Mouse (Mus musculus) midbrain, embryonic 11.5 days (tissue): ENCODE measurements at regions not wholly inside any gene's neighbourhood (a gene's known extent, or its start where the extent isn't known, plus 50 kb on each side); places are given as distances from the start of the nearest gene placed in this dataset.

Source experiments
- ATAC-seq: fragments of 200-750 bp; cut with Nextera tagmentation; 2 replicates; pipeline ENCODE4 v1.8.0; 2017; ENCODE audit warnings: moderate TSS enrichment, moderate library complexity; ENCODE audit not compliant: low FRiP score
- DNase-seq: peaks from one replicate; pipeline ENCODE4 v3.0.0; 2015; ENCODE audit warnings: low spot score; ENCODE audit errors: missing footprints
- H3K27ac ChIP-seq: fragments of 300-500 bp; sonication (generic); 2 replicates; pipeline ENCODE4 v1.5.1; 2014; ENCODE audit warnings: low read depth, low read length
- H3K27me3 ChIP-seq: fragments of 300-500 bp; sonication (generic); 2 replicates; pipeline ENCODE4 v1.6.1; 2014; ENCODE audit warnings: mild to moderate bottlenecking, low read length, moderate library complexity, mixed read lengths; ENCODE audit not compliant: control insufficient read depth, insufficient read depth
- H3K36me3 ChIP-seq: fragments of 300-500 bp; sonication (generic); 2 replicates; pipeline ENCODE4 v1.6.1; 2014; ENCODE audit warnings: mild to moderate bottlenecking, low read length, moderate library complexity, mixed read lengths; ENCODE audit not compliant: control insufficient read depth, insufficient read depth
- H3K4me1 ChIP-seq: fragments of 300-500 bp; sonication (generic); 2 replicates; pipeline ENCODE4 v1.6.1; 2014; ENCODE audit warnings: low read length; ENCODE audit not compliant: control insufficient read depth, insufficient read depth
- H3K4me2 ChIP-seq: fragments of 300-500 bp; sonication (generic); 2 replicates; pipeline ENCODE4 v1.6.1; 2014; ENCODE audit warnings: mild to moderate bottlenecking, moderate library complexity
- H3K4me3 ChIP-seq: fragments of 300-500 bp; sonication (generic); 2 replicates; pipeline ENCODE4 v1.5.1; 2014; ENCODE audit warnings: low read depth, low read length
- H3K9ac ChIP-seq: fragments of 300-500 bp; sonication (generic); 2 replicates; pipeline ENCODE4 v1.6.1; 2014; ENCODE audit warnings: low read length
- H3K9me3 ChIP-seq: fragments of 300-500 bp; sonication (generic); 2 replicates; pipeline ENCODE4 v1.6.1; 2016; ENCODE audit warnings: low read length; ENCODE audit not compliant: control insufficient read depth
- WGBS: fragments of 180-500 bp; shearing (Covaris S2); extraction: QIAGEN DNeasy Blood & Tissue Kit; methylation state at CpG from one replicate; pipeline ENCODE4 v1.1.7; 2014; 5-methylcytosine and 5-hydroxymethylcytosine counted together

DNA sequence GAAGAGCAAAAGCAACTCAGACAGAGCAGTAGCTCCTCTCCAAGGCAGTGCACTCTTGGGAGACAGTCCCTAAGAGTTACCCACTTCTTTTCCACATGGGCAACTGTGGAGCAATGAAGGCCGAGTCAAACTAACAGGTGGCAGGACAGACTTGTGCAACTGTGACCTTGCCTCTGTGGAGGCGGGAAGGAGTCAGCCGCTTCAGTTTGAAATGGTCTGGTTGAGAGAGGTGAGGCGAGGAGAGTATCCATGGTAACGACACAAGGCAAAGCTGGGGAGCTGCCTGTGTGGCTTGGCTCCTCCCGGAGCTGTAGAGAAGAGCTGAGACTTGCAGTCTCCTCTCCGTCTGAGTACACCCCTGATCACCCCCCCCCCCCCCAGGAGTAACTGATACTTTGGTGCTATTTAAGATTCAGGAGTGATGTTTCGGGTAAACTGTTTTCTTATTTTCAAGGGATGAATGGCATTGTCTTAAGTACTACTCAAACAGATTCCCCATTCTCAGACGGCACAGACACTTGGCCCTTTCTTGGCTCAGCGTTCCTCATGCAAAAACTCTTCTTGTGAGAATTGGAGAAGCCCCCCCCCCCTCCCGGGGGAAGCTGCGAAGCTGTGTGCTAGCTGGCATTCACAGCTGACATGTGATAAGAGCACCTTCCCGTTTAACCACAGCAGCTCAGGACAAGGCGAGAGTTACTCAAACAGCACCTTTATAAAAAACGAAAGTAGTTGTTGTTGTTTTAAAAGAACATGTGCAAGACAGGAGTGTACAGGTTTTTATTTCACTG is 54.9 kb upstream of the Chst1 start:
- no peak overlapping the region for H3K4me3 ChIP-seq
- 13% methylated on average over 15 of the region's 15 CpGs for WGBS
- H3K4me2 ChIP-seq, result peak overlapping the region; percentile 10; the same call in 1 of the 2 replicates
- H3K27me3 ChIP-seq, result no peaks in the 10 kb centered on the region
- H3K4me1 ChIP-seq, result peaks cover 8% of the 10 kb centered on the region
- DNase-seq, result peak; percentile 86
- H3K27ac ChIP-seq, result no peak overlapping the region
- no peaks in the 10 kb centered on the region for H3K9me3 ChIP-seq
- no peaks in the 10 kb centered on the region for H3K36me3 ChIP-seq
- H3K9ac ChIP-seq, result no peak overlapping the region
- ATAC-seq, result peak; percentile 73; the same call in 1 of the 2 replicates

DNA sequence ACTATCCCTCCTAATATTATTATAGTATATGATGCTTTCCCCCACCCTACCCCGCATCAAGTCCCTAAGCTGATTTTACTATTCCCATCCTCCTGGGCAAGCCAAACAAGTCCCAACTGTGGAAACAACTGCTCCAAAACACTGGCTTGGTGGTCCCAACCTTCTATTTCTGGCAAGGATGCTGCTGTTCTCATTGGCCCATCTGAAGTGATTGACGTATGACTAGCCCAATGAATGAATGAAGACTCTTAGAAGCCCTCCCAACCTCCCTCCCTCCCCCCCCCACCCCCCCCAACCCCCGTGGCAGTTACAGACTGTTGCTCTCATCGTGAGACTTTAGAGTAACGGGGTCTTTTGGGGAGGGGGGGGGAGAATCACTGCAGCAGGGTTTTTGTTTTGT is 58.7 kb upstream of the Chst1 start:
- Histone ChIP-seq H3K27me3 (no peaks in the 10 kb centered on the region), H3K36me3 (no peaks in the 10 kb centered on the region), H3K9me3 (no peaks in the 10 kb centered on the region), H3K9ac (no peak overlapping the region), H3K27ac (no peak overlapping the region), H3K4me2 (no peak overlapping the region), H3K4me1 (peaks cover 8% of the 10 kb centered on the region), H3K4me3 (no peak overlapping the region)
- no peak for ATAC-seq
- WGBS, result 49% methylated on average over 5 of the region's 5 CpGs
- peak; percentile 65 for DNase-seq

DNA sequence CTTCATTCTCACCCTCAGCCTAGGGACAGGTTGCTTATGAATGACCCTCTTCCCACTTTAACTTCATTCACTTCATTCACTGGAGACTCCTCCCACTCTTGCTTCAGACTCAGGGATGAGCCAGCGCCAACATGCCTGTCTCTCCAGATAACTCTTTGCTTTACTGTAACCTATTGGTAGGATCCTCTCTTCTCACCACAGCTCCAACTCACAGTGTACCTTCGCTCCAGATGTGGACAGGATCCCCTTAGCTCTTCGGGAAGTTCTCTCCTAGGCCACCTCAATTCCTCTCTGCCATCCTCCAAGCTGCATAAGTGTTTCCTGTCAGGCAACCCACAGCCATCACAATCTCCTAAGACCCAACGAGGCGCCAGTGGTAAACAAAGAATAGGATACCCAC is 67.5 kb upstream of the Chst1 start:
- no peak for ATAC-seq

DNA sequence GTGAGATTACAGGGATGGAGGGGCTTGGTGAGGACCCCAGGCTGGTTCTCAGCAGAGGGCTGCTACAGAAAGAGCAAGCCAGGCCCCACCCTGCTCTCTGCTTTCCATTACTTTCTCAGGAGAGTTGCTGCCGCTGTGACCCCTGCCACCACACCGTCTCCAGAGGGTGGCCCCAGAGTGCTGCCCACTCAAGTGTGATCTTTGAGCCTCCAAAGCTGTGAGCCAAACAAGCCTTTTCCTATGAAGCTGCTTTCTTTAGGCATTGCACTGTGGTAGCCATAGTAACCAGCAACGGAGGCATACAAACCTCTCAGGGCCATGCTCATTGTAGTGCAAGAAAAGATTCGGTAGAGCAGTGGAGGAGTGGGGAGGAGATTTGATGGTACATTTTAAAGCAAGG is 68.8 kb upstream of the Chst1 start:
- H3K9ac ChIP-seq, result no peak overlapping the region
- WGBS, result 22% methylated on average over 4 of the region's 4 CpGs
- no peak overlapping the region for H3K4me3 ChIP-seq
- DNase-seq (peak; percentile 87), ATAC-seq (peak; percentile 71)
- H3K27me3 ChIP-seq, result no peaks in the 10 kb centered on the region
- H3K4me2 ChIP-seq, result no peak overlapping the region
- no peaks in the 10 kb centered on the region for H3K36me3 ChIP-seq
- H3K4me1 ChIP-seq, result peaks cover 7% of the 10 kb centered on the region; the same call in 1 of the 2 replicates
- no peaks in the 10 kb centered on the region for H3K9me3 ChIP-seq
- no peak overlapping the region for H3K27ac ChIP-seq

More for the DNA sequence above, 67.5 kb upstream of the Chst1 start:
- Histone ChIP-seq H3K9ac (no peak overlapping the region), H3K4me2 (no peak overlapping the region), H3K9me3 (no peaks in the 10 kb centered on the region), H3K27me3 (no peaks in the 10 kb centered on the region), H3K36me3 (no peaks in the 10 kb centered on the region), H3K27ac (no peak overlapping the region), H3K4me3 (no peak overlapping the region), H3K4me1 (peaks cover 7% of the 10 kb centered on the region; the same call in 1 of the 2 replicates)
- peak; percentile 26 for DNase-seq
- WGBS, result 91% methylated on average over 5 of the region's 5 CpGs

DNA sequence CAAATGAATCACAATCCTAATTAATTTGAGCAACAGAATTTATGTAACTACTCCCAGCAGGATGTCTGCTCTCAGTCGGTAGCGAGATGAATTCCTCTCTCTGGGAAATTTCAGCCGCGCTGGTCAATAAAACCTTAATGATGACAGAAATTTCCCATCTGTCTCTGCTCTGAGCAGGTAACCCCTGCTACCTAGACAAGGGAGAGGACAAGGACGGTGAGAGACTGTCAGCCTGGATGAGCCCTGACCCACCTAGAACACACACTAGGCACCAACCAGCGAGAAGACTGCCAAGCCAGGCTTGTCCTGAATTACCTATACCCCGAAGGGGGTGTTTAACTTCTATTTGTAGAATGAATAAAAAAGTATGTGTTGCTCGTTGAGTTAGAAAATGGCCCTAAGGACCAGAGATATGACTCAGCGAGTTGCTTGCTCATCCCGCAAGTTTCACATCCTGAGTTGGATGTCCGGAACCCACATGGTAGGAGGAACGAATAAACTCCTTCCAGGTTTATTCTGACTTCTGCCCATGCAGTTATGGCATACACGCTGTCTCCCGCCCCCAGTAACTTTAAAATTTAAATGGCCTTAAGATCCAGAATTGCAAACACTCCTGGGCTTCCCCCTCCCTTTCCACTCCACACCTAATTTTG is 69.5 kb upstream of the Slc35c1 start:
- ATAC-seq, result peak; percentile 57
- Histone ChIP-seq H3K27ac (no peak overlapping the region), H3K9me3 (no peaks in the 10 kb centered on the region), H3K36me3 (no peaks in the 10 kb centered on the region), H3K4me2 (peak overlapping the region; percentile 74), H3K27me3 (no peaks in the 10 kb centered on the region), H3K9ac (peak overlapping the region; percentile 67), H3K4me1 (peaks cover 7% of the 10 kb centered on the region; the same call in 1 of the 2 replicates), H3K4me3 (peak overlapping the region; percentile 42)
- WGBS, result 55% methylated on average over 14 of the region's 14 CpGs
- no peak for DNase-seq

DNA sequence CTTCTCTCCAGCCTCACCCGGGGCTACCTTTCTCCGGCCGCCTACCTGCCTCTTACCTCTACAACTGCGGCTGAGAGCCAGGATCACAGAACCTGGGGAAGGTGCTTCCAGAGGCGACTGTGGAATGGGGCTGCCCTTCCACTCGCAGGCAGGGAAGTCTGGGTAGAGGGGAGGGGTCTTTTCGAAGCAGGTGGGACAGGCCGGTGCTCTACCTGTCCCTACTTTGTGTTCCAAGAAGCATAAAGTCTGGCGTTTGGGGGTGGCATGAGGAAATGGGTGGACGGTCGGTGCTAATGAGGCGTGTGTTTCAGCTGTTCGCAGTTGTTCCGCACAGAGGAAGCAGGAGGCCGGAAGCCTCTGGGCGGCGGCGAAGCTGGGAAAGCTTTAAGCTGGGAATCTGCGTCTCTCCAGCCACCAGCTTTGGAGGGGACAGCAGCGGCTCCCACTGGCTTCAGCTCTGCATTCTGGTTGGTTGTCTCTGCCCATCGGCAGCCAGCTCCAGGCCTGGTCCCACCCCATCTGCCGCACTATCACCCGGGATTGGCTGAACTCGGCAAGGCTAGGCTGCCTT is 68.8 kb upstream of the Slc35c1 start:
- Histone ChIP-seq H3K27ac (no peak overlapping the region), H3K36me3 (no peaks in the 10 kb centered on the region), H3K4me1 (peaks cover 7% of the 10 kb centered on the region; the same call in 1 of the 2 replicates), H3K9me3 (no peaks in the 10 kb centered on the region), H3K27me3 (no peaks in the 10 kb centered on the region), H3K4me2 (peak overlapping the region; percentile 74), H3K9ac (peak overlapping the region; percentile 67), H3K4me3 (peak overlapping the region; percentile 42)
- peak; percentile 96 for ATAC-seq
- peak; percentile 94 for DNase-seq
- whole genome bisulfite sequencing, result 8% methylated on average over 24 of the region's 24 CpGs

DNA sequence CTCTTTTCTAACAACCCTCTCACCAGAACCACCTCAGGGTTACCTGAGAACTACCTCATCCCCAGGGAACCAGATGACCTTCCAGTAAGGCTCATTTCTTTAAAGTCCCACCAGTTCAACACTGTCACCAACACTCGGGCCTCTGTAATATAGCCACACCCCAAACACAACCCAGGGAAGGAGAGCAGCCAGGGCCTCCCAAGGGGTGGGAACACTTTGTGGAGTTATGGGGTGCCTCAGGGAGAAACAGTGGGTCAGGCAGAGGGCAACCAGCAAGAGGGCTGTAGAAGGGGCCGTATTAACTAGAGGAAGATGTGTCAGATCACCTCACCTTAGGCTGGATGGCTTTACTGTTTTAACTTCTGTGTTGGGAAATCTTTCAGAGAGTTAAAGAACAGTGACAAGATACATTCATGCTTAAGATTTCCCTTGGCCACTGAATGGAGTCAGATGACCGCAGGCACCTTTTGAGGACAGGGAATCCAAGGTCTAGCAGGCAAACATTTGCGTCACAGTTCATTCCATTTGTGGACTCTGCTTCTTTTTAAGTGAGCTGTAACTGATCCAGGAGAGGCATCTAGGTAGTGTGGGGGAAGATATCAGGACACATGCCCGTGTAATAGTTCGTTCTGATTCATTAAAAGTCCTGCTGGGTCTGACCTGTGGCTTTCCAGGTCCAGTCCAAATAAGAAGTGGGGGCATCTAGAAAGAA is 67.9 kb upstream of the Slc35c1 start:
- Histone ChIP-seq H3K9ac (no peak overlapping the region), H3K27ac (no peak overlapping the region), H3K4me3 (no peak overlapping the region), H3K4me2 (no peak overlapping the region), H3K9me3 (no peaks in the 10 kb centered on the region), H3K27me3 (no peaks in the 10 kb centered on the region), H3K36me3 (no peaks in the 10 kb centered on the region), H3K4me1 (peaks cover 7% of the 10 kb centered on the region; the same call in 1 of the 2 replicates)
- WGBS, result 91% methylated on average over 6 of the region's 6 CpGs
- DNase-seq (peak; percentile 33), ATAC-seq (no peak)

DNA sequence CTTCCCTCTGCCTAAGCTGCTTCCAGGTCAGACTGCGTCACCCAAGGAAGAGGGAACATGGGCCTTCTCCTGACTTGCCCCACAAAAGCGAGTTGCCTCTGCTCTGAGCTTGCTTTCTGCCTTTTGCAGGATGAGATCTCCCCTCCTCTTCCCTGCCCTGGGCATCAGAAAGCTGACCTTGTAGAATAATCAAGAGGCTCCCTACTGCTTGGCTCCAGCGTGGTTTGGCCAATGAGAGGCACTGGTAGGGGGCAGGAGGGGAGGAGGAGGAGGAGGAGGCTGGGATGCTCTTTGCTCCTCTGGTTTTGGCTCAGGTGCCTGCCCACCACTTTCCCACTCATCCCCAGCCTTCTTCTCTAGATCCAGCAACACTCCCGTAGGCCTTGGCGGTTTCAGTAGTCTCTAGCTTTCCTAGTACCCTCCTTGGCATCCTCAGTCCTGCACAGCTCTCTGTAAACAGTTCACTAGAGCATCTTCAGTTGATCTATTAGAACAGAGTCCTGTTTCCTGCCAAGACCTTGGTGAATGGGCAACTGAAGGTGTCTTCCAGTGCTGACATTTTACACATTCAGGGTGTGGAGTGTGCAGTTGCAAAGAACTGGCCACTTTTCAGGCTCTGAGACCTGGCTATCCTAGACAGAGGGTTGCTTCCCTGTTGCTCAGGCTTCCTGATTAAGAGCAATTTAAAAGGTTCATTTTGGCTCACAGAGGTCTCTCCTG is 66.5 kb upstream of the Slc35c1 start:
- Histone ChIP-seq H3K4me1 (peaks cover 7% of the 10 kb centered on the region; the same call in 1 of the 2 replicates), H3K9ac (no peak overlapping the region), H3K36me3 (no peaks in the 10 kb centered on the region), H3K9me3 (no peaks in the 10 kb centered on the region), H3K27ac (no peak overlapping the region), H3K27me3 (no peaks in the 10 kb centered on the region), H3K4me3 (no peak overlapping the region), H3K4me2 (no peak overlapping the region)
- no peak for ATAC-seq
- WGBS, result 64% methylated on average over 5 of the region's 5 CpGs
- DNase-seq, result no peak
